Mouse (Mus musculus) frontal cortex, postnatal 36 days (tissue): ENCODE data around the gene Pawr.
A peak's percentile ranks its signal among the peaks of the same experiment; 100 is the strongest.
"Not testable (repeated sequence)": the region's sequence is repeated elsewhere in the genome, so short reads cannot be mapped to it uniquely, and the experiment has no call there.

Experiments
- DNase-seq, 2 experiments: peaks; one replicate each; pipeline ENCODE4 v3.0.0; 2022; ENCODE audit warnings: low spot score in 2 of 2

Pawr gene

GRCm38 (mm10) chr10:108440251-108440650 is 108.3 kb downstream of the Pawr start:
- not testable (repeated sequence) for DNase-seq

- no peak for DNase-seq
Measured at GRCm38 (mm10) chr10:108443931-108444876, 112.3 kb downstream of the Pawr start.

GRCm38 (mm10) chr10:108445123-108445522 is 113.2 kb downstream of the Pawr start:
- DNase-seq = no peak

- no peak for DNase-seq
Measured at GRCm38 (mm10) chr10:108445606-108446005, 113.7 kb downstream of the Pawr start.

GRCm38 (mm10) chr10:108446041-108446931 is 114.4 kb downstream of the Pawr start:
- peak; percentile 48 to 49 for DNase-seq

- DNase-seq = no peak
Measured at GRCm38 (mm10) chr10:108447211-108447610, 115.3 kb downstream of the Pawr start.

GRCm38 (mm10) chr10:108448421-108448820 is 116.5 kb downstream of the Pawr start:
- DNase-seq = no peak

- no peak for DNase-seq
Measured at GRCm38 (mm10) chr10:108450401-108450800, 118.5 kb downstream of the Pawr start.

- DNase-seq = no peak
Measured at GRCm38 (mm10) chr10:108451516-108451915, 119.6 kb downstream of the Pawr start.

GRCm38 (mm10) chr10:108452421-108452820 is 120.5 kb downstream of the Pawr start:
- DNase-seq = no peak

GRCm38 (mm10) chr10:108453561-108453960 is 121.6 kb downstream of the Pawr start:
- no peak for DNase-seq

GRCm38 (mm10) chr10:108454691-108455117 is 122.8 kb downstream of the Pawr start:
- peak; percentile 64 to 74 for DNase-seq

GRCm38 (mm10) chr10:108455204-108455603 is 123.3 kb downstream of the Pawr start:
- no peak for DNase-seq

GRCm38 (mm10) chr10:108455883-108456282 is 124.0 kb downstream of the Pawr start:
- no peak for DNase-seq

GRCm38 (mm10) chr10:108457054-108457453 is 125.1 kb downstream of the Pawr start:
- no peak for DNase-seq

- no peak for DNase-seq
Measured at GRCm38 (mm10) chr10:108461862-108462261, 129.9 kb downstream of the Pawr start.
